Mouse (Mus musculus) T-cell, adult 66 days (primary cell): ENCODE results near the gene Golph3. TPM values are rescaled to one million over a fixed set of nuclear protein-coding genes. Genes with fewer than 3 reads are reported as not detected.

Experiments used
- total RNA-seq, 2 experiments: library from RNA; stranded (reverse); gene quantifications; 3 replicates in 1 of 2; 4 replicates in 1 of 2; pipeline ENCODE4 v1.2.4; 2023

Golph3 gene
- 100 to 1,000 TPM; 108 to 113 TPM for total RNA-seq

DNA sequence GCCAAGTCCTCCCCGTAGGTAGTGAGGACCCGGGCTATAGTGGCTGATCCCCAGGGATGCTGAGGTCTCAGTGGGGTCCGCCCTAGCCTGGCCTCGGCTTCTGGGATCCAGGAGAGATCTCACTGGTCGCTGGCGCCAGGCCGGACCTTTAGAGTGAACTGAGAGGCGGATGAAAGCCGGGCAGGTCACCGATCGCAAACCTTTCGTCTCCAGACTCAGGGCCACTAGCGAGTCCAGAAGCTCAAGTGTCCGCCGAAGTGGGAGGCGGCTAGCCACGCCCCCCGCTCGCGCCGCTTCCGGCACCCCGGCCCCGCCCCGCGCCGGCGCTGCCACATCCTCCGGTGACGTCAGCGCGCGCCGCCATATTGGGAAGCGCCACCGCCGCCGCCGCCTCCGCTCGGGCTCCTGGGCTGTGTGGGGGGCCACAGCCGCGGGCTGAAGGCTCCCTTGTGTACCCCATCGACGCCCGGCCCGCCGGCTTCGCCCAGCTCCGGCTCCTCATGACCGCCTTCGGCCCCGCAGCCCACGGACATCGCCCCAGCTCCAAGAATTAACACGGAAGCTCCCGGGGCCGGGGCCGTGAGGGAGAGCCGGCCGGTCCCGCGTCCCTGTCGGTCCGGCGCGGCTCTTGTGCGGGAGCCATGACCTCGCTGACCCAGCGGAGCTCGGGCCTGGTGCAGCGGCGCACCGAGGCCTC lies at the start of gene Golph3:
Golph3 (plus strand) TSS at position 360 of the 697 bp plus-strand sequence.

DNA sequence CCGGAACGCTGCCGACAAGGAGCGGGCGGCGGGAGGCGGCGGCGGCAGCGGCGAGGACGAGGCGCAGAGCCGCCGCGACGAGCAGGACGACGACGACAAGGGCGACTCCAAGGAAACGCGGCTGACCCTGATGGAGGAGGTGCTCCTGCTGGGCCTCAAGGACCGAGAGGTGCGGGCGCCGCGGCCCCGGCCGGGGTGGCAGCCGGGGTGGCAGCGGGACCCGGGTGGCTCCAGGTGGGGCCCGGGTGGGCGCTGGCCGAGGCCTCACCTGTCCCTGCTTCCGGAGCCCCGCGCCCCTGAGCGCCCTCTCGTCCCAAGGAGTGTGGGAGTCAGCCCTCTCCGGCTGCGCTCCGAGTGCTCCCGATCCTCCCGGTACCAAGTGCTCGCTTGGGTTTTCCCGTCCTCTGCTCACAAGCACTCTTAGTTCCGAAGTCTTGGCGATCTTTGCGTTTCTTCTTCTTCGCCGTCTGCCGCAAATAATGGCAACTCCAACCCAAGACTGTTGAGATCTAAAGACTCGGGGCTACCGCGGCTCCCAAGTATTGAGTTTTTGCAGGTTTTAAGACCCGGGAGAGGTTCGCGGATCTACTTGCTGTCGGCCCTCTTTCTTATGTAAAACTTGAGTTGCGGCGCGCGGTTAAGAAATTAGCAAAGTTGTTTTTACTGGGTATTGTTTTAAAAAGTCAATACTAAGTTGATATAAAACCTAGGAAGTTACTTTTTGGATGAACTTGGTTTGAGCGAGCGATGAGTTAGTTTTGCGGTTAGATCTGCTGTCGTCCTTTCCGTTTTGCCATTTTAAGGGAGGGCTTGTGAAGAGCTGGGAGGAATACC lies 755 bp downstream of the Golph3 start, which contains the start of gene 1810049J17Rik:
1810049J17Rik (minus strand) TSS at position 112 of the 834 bp plus-strand sequence.

Other genes starting within 250 kb of the Golph3 start
- 100 to 1,000 TPM; 124 to 141 TPM for gene Zfr, start 203.6 kb upstream of the Golph3 start, total RNA-seq
- 10 to 100 TPM; 52.6 to 64.8 TPM for gene Mtmr12, start 116.4 kb upstream of the Golph3 start, total RNA-seq
- 1 to 10 TPM; 1.9 to 2.9 TPM for gene 1810049J17Rik, start 449 bp downstream of the Golph3 start, total RNA-seq